ENCODE assay signal across 8 mouse cellular contexts in the genomic region with DNA sequence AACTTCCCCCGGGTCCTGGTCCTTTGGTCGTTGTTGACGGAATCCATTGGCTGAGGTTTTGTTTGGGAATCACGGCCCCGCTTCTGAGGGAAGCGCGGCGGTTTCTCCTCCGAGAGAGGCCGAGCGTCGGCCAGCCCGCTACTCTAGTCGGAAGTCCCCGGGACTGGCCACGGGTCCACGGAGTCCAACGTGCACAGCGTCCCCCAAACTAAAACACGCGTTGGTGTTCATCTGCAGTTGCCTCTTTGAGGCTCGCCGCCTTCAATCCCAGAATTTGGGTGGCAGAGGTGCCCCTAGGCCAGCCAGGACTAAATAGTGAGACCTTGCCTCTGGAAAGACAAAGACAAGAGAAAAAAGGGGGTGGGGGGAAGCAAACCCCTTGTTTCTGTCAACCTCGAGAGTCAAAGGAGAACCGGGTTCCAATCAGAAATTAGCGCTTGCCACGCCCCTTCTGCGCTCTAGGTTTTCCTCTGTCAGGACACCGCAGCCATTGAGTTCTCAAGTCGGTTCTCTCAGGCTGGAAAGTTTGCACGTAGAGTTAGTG. TPM values are rescaled to one million over a fixed set of nuclear protein-coding genes. Genes with fewer than 3 reads are reported as not detected.
DNase-seq lines count a peak whose midpoint lies in the region; ATAC-seq and TF ChIP-seq lines count a peak whose summit lies in the region.

No protein-coding gene starts in this region.

- H3K27me3 ChIP-seq in heart, embryonic 11.5 days (ENCODE audit: control insufficient read depth, insufficient read depth, low read length): no peaks in the 10 kb centered on the region
- no peaks in the 10 kb centered on the region for H3K27me3 ChIP-seq in forebrain, embryonic 10.5 days (ENCODE audit: poor library complexity, severe bottlenecking)
- no peaks in the 10 kb centered on the region for H3K27me3 ChIP-seq in kidney, embryonic 15.5 days
- no peaks in the 10 kb centered on the region for H3K27me3 ChIP-seq in megakaryocyte, embryonic 14.5 days (replicated peaks)
- no peaks in the 10 kb centered on the region for H3K27me3 ChIP-seq in testis, adult 2 months (ENCODE audit: control insufficient read depth, insufficient read depth, low read length)

- H3K4me3 ChIP-seq in heart, embryonic 11.5 days (ENCODE audit: low read depth, low read length): peak overlapping the region; percentile 90
- peak overlapping the region; percentile 91 for H3K4me3 ChIP-seq in forebrain, embryonic 10.5 days
- peak overlapping the region; percentile 93 for H3K4me3 ChIP-seq in kidney, embryonic 15.5 days (replicated peaks)
- peak overlapping the region; percentile 95 for H3K4me3 ChIP-seq in megakaryocyte, embryonic 14.5 days (replicated peaks)
- peak overlapping the region; percentile 98 for H3K4me3 ChIP-seq in testis, adult 2 months (ENCODE audit: control insufficient read depth, low read depth, low read length)

- no peak for TF ChIP-seq POLR2A in testis, adult 2 months (IDR thresholded peaks at IDR 0.05; ENCODE audit: control insufficient read depth, low read depth, low read length)

- no peaks in the 10 kb centered on the region for H3K36me3 ChIP-seq in heart, embryonic 11.5 days (ENCODE audit: control insufficient read depth, insufficient read depth, low read length)
- peaks cover 15% of the 10 kb centered on the region for H3K36me3 ChIP-seq in forebrain, embryonic 10.5 days (replicated peaks)
- peaks cover 5% of the 10 kb centered on the region for H3K36me3 ChIP-seq in kidney, embryonic 15.5 days
- H3K36me3 ChIP-seq in megakaryocyte, embryonic 14.5 days (replicated peaks; ENCODE audit: low read length): peaks cover 20% of the 10 kb centered on the region
- no peaks in the 10 kb centered on the region; the same call in none of the 2 replicates for H3K36me3 ChIP-seq in testis, adult 2 months (ENCODE audit: control insufficient read depth, insufficient read depth, low read length)

- H3K4me1 ChIP-seq in heart, embryonic 11.5 days (ENCODE audit: control insufficient read depth, insufficient read depth, low read length): no peaks in the 10 kb centered on the region
- peaks cover 11% of the 10 kb centered on the region for H3K4me1 ChIP-seq in forebrain, embryonic 10.5 days
- no peaks in the 10 kb centered on the region for H3K4me1 ChIP-seq in kidney, embryonic 15.5 days
- peaks cover 35% of the 10 kb centered on the region for H3K4me1 ChIP-seq in megakaryocyte, embryonic 14.5 days
- H3K4me1 ChIP-seq in testis, adult 2 months (ENCODE audit: control insufficient read depth, insufficient read depth, low read length): no peaks in the 10 kb centered on the region; the same call in 1 of the 2 replicates

- WGBS in heart, embryonic 11.5 days (ENCODE audit: insufficient replicate concordance): under 1% methylated on average over 31 of the region's 31 CpGs
- under 1% methylated on average over 31 of the region's 31 CpGs for WGBS in forebrain, embryonic 10.5 days
- under 1% methylated on average over 31 of the region's 31 CpGs for WGBS in kidney, embryonic 15.5 days

- peak overlapping the region; percentile 75 for H3K27ac ChIP-seq in heart, embryonic 11.5 days (ENCODE audit: low read depth, low read length)
- peak overlapping the region; percentile 95 for H3K27ac ChIP-seq in forebrain, embryonic 10.5 days
- peak overlapping the region; percentile 79 for H3K27ac ChIP-seq in kidney, embryonic 15.5 days
- H3K27ac ChIP-seq in testis, adult 2 months (ENCODE audit: control insufficient read depth, insufficient read depth, low read depth, low read length): peak overlapping the region; percentile 97

- TF ChIP-seq CTCF in testis, adult 2 months (IDR thresholded peaks at IDR 0.05; ENCODE audit: control insufficient read depth, insufficient read depth, insufficient replicate concordance, low read depth, low read length): no peak

- no peak for DNase-seq in heart, adult 11 months
- DNase-seq in adipocyte (ENCODE audit: low spot score): peak; percentile 33
- DNase-seq in forebrain, embryonic 10.5 days (ENCODE audit: extremely low spot score, low spot score): peak; percentile 67
- no peak for DNase-seq in gastrocnemius, adult 8-10 months (ENCODE audit: low spot score in 2 of 2)

- H3K9ac ChIP-seq in heart, embryonic 11.5 days (ENCODE audit: low read depth, low read length): peak overlapping the region; percentile 90
- peak overlapping the region; percentile 88 for H3K9ac ChIP-seq in kidney, embryonic 15.5 days

- H3K9me3 ChIP-seq in heart, embryonic 11.5 days (replicated peaks; ENCODE audit: control insufficient read depth, low read length): no peaks in the 10 kb centered on the region
- no peaks in the 10 kb centered on the region for H3K9me3 ChIP-seq in forebrain, embryonic 10.5 days
- H3K9me3 ChIP-seq in kidney, embryonic 15.5 days (replicated peaks): no peaks in the 10 kb centered on the region
- H3K9me3 ChIP-seq in megakaryocyte, embryonic 14.5 days: peaks cover 10% of the 10 kb centered on the region; the same call in 1 of the 2 replicates

- 0 out of 2 replicates have a peak, but pooled peaks have one; percentile 25 for ATAC-seq in heart, embryonic 11.5 days (replicated peaks; ENCODE audit: insufficient number of reproducible peaks, low FRiP score, low TSS enrichment)
- ATAC-seq in kidney, embryonic 15.5 days (replicated peaks; ENCODE audit: low FRiP score): peak; percentile 30; the same call in 1 of the 2 replicates

- peak overlapping the region; percentile 93 for H3K4me2 ChIP-seq in heart, embryonic 11.5 days
- H3K4me2 ChIP-seq in kidney, embryonic 15.5 days: peak overlapping the region; percentile 81

RNA-seq across cellular contexts. Expression of gene Atr, which starts 0.7 kb away (rescaled TPM):
- polyA plus RNA-seq in heart, embryonic 11.5 days (2014; fragmentation: Nextera tagmentation; extraction: Ambion mirVana): 14.1 and 16.9 TPM in 2 replicates
- 22.1 and 22.4 TPM in 2 replicates for polyA plus RNA-seq in forebrain, embryonic 10.5 days (2016; fragmentation: Nextera tagmentation; extraction: Ambion mirVana)
- polyA plus RNA-seq in kidney, embryonic 15.5 days (2015; fragmentation: Nextera tagmentation; extraction: Ambion mirVana): 16.1 and 16.6 TPM in 2 replicates
- polyA plus RNA-seq in megakaryocyte, embryonic 14.5 days (2012; ENCODE audit: insufficient read depth, low replicate concordance): 0.63 TPM in 1 of 2 replicates, not detected in the other
- polyA plus RNA-seq in testis, adult 2 months (2012; rRNA removed): 27.0 and 36.0 TPM in 2 replicates
- 1 to 10 TPM; 3.0 to 3.7 (median 3.5) TPM for total RNA-seq in gastrocnemius, adult 8-10 months (2022)

RNA-seq across cellular contexts. Expression of gene Pls1, which starts 13.0 kb away (rescaled TPM):
- 2.3 and 2.4 TPM in 2 replicates for polyA plus RNA-seq in heart, embryonic 11.5 days (2014; fragmentation: Nextera tagmentation; extraction: Ambion mirVana)
- 5.6 and 5.9 TPM in 2 replicates for polyA plus RNA-seq in forebrain, embryonic 10.5 days (2016; fragmentation: Nextera tagmentation; extraction: Ambion mirVana)
- 17.2 and 18.9 TPM in 2 replicates for polyA plus RNA-seq in kidney, embryonic 15.5 days (2015; fragmentation: Nextera tagmentation; extraction: Ambion mirVana)
- polyA plus RNA-seq in megakaryocyte, embryonic 14.5 days (2012; ENCODE audit: insufficient read depth, low replicate concordance): 4.0 and 14.4 TPM in 2 replicates
- 0.48 and 0.70 TPM in 2 replicates for polyA plus RNA-seq in testis, adult 2 months (2012; rRNA removed)
- not detected for total RNA-seq in gastrocnemius, adult 8-10 months (2022)

Comparison
In these comparisons a context has a peak if more than half of its experiments do, and no peak if none do; other contexts are left out.
1. DNase-seq: peak in adipocyte (single experiment) and forebrain, embryonic 10.5 days (single experiment); none in heart, adult 11 months (single experiment) and gastrocnemius, adult 8-10 months (0 of 2).
2. Peak in every context shown above with its lines, with median percentiles within 50 percentile points of each other: H3K27ac ChIP-seq and H3K4me3 ChIP-seq.